8 mouse cellular contexts compared by ENCODE assay signal in the genomic region with DNA sequence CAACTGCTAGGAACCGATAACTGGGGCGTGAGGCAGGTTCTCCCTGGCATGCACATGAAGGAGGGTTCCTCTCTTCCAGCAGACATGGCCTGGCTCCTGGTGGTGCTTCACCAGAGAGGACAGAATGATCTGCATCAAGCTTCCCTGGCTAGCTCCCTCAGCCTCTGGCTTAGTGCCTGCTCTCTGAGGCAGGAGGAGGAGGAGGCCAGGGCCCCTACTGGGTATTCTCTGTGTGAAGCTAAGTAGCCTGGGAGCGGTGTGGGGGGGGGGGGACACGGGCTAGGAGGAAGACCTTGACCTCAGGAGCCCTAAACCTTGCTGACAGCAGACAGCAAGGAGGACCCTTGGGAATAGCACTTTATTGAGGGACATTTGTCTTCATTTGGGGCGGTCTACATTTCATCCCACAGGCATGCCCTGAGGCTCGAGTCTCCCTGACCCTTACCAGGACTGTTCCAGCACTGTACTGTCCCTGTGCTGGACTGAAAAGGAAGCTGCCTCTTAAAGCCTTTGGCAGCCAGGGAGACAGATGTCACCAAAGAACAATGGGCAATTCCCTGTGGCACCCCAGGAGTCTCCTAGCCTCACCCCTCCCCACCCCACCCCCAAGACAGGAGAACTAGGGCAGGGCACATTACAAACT.
DNase-seq lines count a peak whose midpoint lies in the region; ATAC-seq lines count a peak whose summit lies in the region.

No protein-coding gene starts in this region.

- 24% methylated on average over 6 of the region's 6 CpGs for WGBS in midbrain, embryonic 10.5 days
- 44% methylated on average over 4 of the region's 6 CpGs for WGBS in midbrain, embryonic 16.5 days

- no peak overlapping the region for H3K4me3 ChIP-seq in midbrain, embryonic 10.5 days
- no peak overlapping the region for H3K4me3 ChIP-seq in midbrain, embryonic 16.5 days (ENCODE audit: low read depth, low read length)

- H3K27ac ChIP-seq in midbrain, embryonic 10.5 days (replicated peaks) = peak overlapping the region; percentile 96
- H3K27ac ChIP-seq in midbrain, embryonic 16.5 days (ENCODE audit: low read length) = no peak overlapping the region

- no peaks in the 10 kb centered on the region for H3K9me3 ChIP-seq in midbrain, embryonic 10.5 days (replicated peaks)
- no peaks in the 10 kb centered on the region for H3K9me3 ChIP-seq in midbrain, embryonic 16.5 days (replicated peaks; ENCODE audit: control insufficient read depth, low read length, poor library complexity, severe bottlenecking)

- H3K4me1 ChIP-seq in midbrain, embryonic 10.5 days = peaks cover 37% of the 10 kb centered on the region
- no peaks in the 10 kb centered on the region for H3K4me1 ChIP-seq in midbrain, embryonic 16.5 days (ENCODE audit: control insufficient read depth, insufficient read depth, low read length)

- no peaks in the 10 kb centered on the region for H3K36me3 ChIP-seq in midbrain, embryonic 10.5 days
- H3K36me3 ChIP-seq in midbrain, embryonic 16.5 days (ENCODE audit: control insufficient read depth, insufficient read depth, low read length) = no peaks in the 10 kb centered on the region

- no peak for ATAC-seq in midbrain, embryonic 16.5 days

- DNase-seq in adrenal gland, adult (ENCODE audit: inconsistent age in 2 of 2, low spot score in 1 of 2) = peak; percentile 7 to 26
- no peak for DNase-seq in adrenal gland, adult 8-10 months
- peak; percentile 23 for DNase-seq in midbrain, embryonic 10.5 days (ENCODE audit: low spot score)
- DNase-seq in kidney, postnatal 25 days = peak; percentile 61 to 81
- DNase-seq in testis, postnatal 10 days (ENCODE audit: low spot score) = peak; percentile 51
- no peak for DNase-seq in left cerebral cortex, adult 11 months (ENCODE audit: low spot score)
- no peak for DNase-seq in adrenal gland, postnatal 36 days

- no peak overlapping the region for H3K9ac ChIP-seq in midbrain, embryonic 16.5 days (ENCODE audit: low read depth, low read length)

- no peak overlapping the region for H3K4me2 ChIP-seq in midbrain, embryonic 16.5 days (ENCODE audit: low read length)

- H3K27me3 ChIP-seq in midbrain, embryonic 10.5 days (ENCODE audit: low read depth, poor library complexity, severe bottlenecking) = peaks cover 97% of the 10 kb centered on the region
- no peaks in the 10 kb centered on the region; the same call in 1 of the 2 replicates for H3K27me3 ChIP-seq in midbrain, embryonic 16.5 days (ENCODE audit: control insufficient read depth, insufficient read depth, low read depth, low read length)

Comparison
In these comparisons a context has a peak if more than half of its experiments do, and no peak if none do; other contexts are left out.
1. DNase-seq: peak in adrenal gland, adult (2 of 2), midbrain, embryonic 10.5 days (single experiment), kidney, postnatal 25 days (2 of 2) and testis, postnatal 10 days (single experiment); none in adrenal gland, adult 8-10 months (single experiment), left cerebral cortex, adult 11 months (single experiment) and adrenal gland, postnatal 36 days (0 of 2).